Mouse (Mus musculus) heart, postnatal 0 days (tissue): ENCODE results near the gene Hist1h2ae. TPM values are rescaled to one million over a fixed set of nuclear protein-coding genes. Genes with fewer than 3 reads are reported as not detected.
"Not testable (repeated sequence)": the region's sequence is repeated elsewhere in the genome, so short reads cannot be mapped to it uniquely, and the experiment has no call there.

Source experiments
- ATAC-seq: fragments of 200-750 bp; cut with Nextera tagmentation; 2 replicates; pipeline ENCODE4 v1.8.0; 2017; ENCODE audit warnings: low read depth, moderate number of reproducible peaks, moderate library complexity; ENCODE audit not compliant: insufficient read depth
- DNase-seq: peaks from one replicate; pipeline ENCODE4 v3.0.0-alpha.2; 2016; ENCODE audit warnings: low spot score
- H3K27ac ChIP-seq: fragments of 300-500 bp; sonication (generic); 2 replicates; pipeline ENCODE4 v1.5.1; 2014; ENCODE audit warnings: low read depth, mild to moderate bottlenecking
- H3K27me3 ChIP-seq: fragments of 300-500 bp; sonication (generic); 2 replicates; pipeline ENCODE4 v1.6.1; 2014; ENCODE audit warnings: low read length, mixed read lengths; ENCODE audit not compliant: control insufficient read depth, insufficient read depth
- H3K36me3 ChIP-seq: fragments of 300-500 bp; sonication (generic); replicated peaks from 2 replicates; pipeline ENCODE4 v1.6.1; 2014; ENCODE audit warnings: low read length, mixed read lengths; ENCODE audit not compliant: control insufficient read depth, insufficient read depth
- H3K4me1 ChIP-seq: fragments of 300-500 bp; sonication (generic); 2 replicates; pipeline ENCODE4 v1.6.1; 2014; ENCODE audit warnings: antibody characterized with exemption; ENCODE audit not compliant: control insufficient read depth, insufficient read depth
- H3K4me2 ChIP-seq: fragments of 300-500 bp; sonication (generic); 2 replicates; pipeline ENCODE4 v1.6.1; 2014; ENCODE audit warnings: low read depth, mild to moderate bottlenecking, low read length, moderate library complexity
- H3K4me3 ChIP-seq: fragments of 300-500 bp; sonication (generic); 2 replicates; pipeline ENCODE4 v1.5.1; 2014; ENCODE audit warnings: low read depth, low read length
- H3K9ac ChIP-seq: fragments of 300-500 bp; sonication (generic); replicated peaks from 2 replicates; pipeline ENCODE4 v1.6.1; 2014; ENCODE audit warnings: low read depth, low read length, mixed read lengths
- H3K9me3 ChIP-seq: fragments of 300-500 bp; sonication (generic); replicated peaks from 2 replicates; pipeline ENCODE4 v1.6.1; 2016; ENCODE audit warnings: low read length; ENCODE audit not compliant: control insufficient read depth
- CTCF ChIP-seq: IDR thresholded peaks from 2 replicates; pipeline ENCODE4 v1.5.1; 2016; ENCODE audit warnings: antibody characterized with exemption, control low read depth, low read depth
- EP300 ChIP-seq: IDR thresholded peaks from 2 replicates; pipeline ENCODE4 v1.6.1; 2016; ENCODE audit warnings: antibody characterized with exemption, low read depth
- WGBS: fragments of 180-500 bp; shearing (Covaris S2); extraction: QIAGEN DNeasy Blood & Tissue Kit; methylation state at CpG from one replicate; pipeline ENCODE4 v1.1.7; 2014; 5-methylcytosine and 5-hydroxymethylcytosine counted together
- polyA plus RNA-seq: library from polyadenylated mRNA; unstranded; fragments of >200 nt; fragmentation: Nextera tagmentation; extraction: Ambion mirVana; gene quantifications from 2 replicates; pipeline ENCODE4 v1.2.1, GENCODE M21; 2015
- total RNA-seq: library from RNA; depleted of rRNA; stranded (reverse); fragments of >200 nt; gene quantifications from 2 replicates; pipeline ENCODE4 v1.2.3, GENCODE M21; 2014; ENCODE audit warnings: low replicate concordance

The Hist1h2ae gene
- total and polyA plus RNA-seq, 2 experiments from 2014 or later = 12.1 to 171 TPM

GRCm38 (mm10) chr13:23534368-23535131 lies 36.5 kb downstream of the Hist1h2ae start:
- ATAC-seq = no peak
- no peak for DNase-seq
- H3K27me3 ChIP-seq = no peaks in the 10 kb centered on the region
- 1% methylated on average over 15 of the region's 15 CpGs for WGBS
- H3K4me2 ChIP-seq = peak overlapping the region; percentile 79
- no peak for TF ChIP-seq CTCF
- TF ChIP-seq EP300 = no peak
- peak overlapping the region; percentile 60 for H3K4me3 ChIP-seq
- H3K9ac ChIP-seq = peak overlapping the region; percentile 59; the same call in 1 of the 2 replicates
- no peaks in the 10 kb centered on the region for H3K36me3 ChIP-seq
- H3K27ac ChIP-seq = peak overlapping the region; percentile 100
- H3K9me3 ChIP-seq = no peaks in the 10 kb centered on the region
- H3K4me1 ChIP-seq = peaks cover 12% of the 10 kb centered on the region

DNA sequence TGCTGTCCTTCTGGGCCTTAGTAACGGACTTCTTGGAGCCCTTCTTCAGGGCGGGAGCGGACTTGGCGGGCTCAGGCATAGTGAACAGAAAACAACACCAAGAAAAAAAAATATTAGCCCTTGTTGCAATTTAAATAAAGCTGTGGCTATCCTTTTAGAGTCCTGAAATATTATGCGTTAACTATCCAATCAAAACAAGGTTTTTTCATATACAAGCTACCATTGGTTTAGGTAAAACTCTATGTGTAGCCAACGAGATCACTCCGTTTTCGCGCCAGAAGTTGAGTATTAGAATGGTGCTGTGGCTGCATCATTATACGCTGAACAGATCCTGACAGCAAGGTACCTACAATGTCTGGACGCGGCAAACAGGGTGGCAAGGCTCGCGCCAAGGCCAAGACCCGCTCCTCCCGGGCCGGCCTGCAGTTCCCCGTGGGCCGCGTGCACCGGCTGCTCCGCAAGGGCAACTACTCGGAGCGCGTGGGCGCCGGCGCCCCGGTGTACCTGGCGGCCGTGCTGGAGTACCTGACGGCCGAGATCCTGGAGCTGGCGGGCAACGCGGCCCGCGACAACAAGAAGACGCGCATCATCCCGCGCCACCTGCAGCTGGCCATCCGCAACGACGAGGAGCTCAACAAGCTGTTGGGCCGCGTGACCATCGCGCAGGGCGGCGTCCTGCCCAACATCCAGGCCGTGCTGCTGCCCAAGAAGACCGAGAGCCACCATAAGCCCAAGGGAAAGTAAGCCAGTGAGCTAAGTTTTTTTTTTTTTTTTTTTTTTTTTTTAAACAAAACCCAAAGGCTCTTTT lies 37.3 kb downstream of the Hist1h2ae start, which contains the start of gene Hist1h2af:
Hist1h2af (plus strand) TSS at position 347 of the 808 bp plus-strand sequence.
- H3K9me3 ChIP-seq, H3K27me3 ChIP-seq, H3K36me3 ChIP-seq: not testable (repeated sequence)
- H3K4me2 ChIP-seq = peak within 1 kb of the TSS; percentile 79
- H3K4me1 ChIP-seq = peaks cover 17% of the 10 kb centered on the region
- H3K9ac ChIP-seq = peak within 1 kb of the TSS; percentile 59; the same call in 1 of the 2 replicates
- DNase-seq (peak; percentile 86), ATAC-seq (peak; percentile 8; the same call in 1 of the 2 replicates)
- under 1% methylated on average over 25 of the region's 53 CpGs for WGBS
- H3K27ac ChIP-seq = peak within 1 kb of the TSS; percentile 100
- H3K4me3 ChIP-seq = peak within 1 kb of the TSS; percentile 60

DNA sequence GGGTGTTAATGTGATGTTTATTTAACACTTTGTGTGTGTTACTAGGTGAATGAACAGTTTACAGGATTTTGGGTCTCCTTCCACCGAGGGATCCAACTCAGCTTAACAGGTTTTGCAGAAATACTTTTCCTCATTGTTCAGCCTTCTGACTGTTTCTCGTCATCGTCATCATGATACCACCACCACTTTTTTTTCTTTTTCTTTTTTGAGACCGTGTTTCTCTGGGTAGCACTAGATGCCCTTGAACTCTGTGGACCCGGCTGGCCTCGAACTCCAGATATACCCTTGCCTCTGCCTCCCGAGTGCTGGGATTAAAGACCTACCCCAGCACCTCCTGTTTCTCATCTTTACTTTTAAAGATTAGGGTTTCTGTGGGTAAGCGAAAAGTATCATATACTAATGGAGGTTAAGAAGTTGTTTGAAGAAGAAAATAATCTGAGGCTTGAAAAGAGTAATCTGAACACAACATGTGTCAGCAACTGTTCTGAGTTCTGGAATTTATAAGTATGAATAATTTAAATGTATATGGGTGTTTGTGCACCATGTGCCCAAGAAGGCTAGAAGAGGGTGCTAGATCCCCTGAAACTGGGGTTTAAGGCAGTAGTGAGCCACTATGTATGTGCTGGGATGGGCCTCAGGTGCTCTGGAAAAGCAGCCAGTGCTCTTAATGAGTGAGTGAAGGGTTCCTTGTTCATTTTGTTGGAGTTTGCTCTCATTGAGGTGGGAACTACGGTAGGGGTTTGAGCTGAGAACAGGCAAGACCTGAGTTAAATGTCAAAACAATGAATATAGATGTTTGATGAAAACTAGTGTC lies 38.6 kb downstream of the Hist1h2ae start:
- H3K9me3 ChIP-seq = no peaks in the 10 kb centered on the region
- no peak for ATAC-seq
- H3K4me2 ChIP-seq = peak overlapping the region; percentile 79
- peak overlapping the region; percentile 87; the same call in 1 of the 2 replicates for H3K9ac ChIP-seq
- H3K4me3 ChIP-seq = peak overlapping the region; percentile 63
- no peaks in the 10 kb centered on the region for H3K27me3 ChIP-seq
- peaks cover 20% of the 10 kb centered on the region for H3K4me1 ChIP-seq
- no peaks in the 10 kb centered on the region for H3K36me3 ChIP-seq
- no peak for DNase-seq
- peak overlapping the region; percentile 100 for H3K27ac ChIP-seq
- TF ChIP-seq EP300 (no peak), CTCF (no peak)
- WGBS = 23% methylated on average over 9 of the region's 9 CpGs

GRCm38 (mm10) chr13:23530901-23531875 lies 39.8 kb downstream of the Hist1h2ae start, which contains the start of gene Hist1h4h:
Hist1h4h (plus strand) TSS chr13:23531050.
- Histone ChIP-seq H3K27me3 (no peaks in the 10 kb centered on the region), H3K4me1 (peaks cover 20% of the 10 kb centered on the region), H3K36me3 (no peaks in the 10 kb centered on the region), H3K27ac (peak within 1 kb of the TSS; percentile 100), H3K9ac (peak within 1 kb of the TSS; percentile 87), H3K4me2 (peak within 1 kb of the TSS; percentile 79), H3K4me3 (peak within 1 kb of the TSS; percentile 63), H3K9me3 (no peaks in the 10 kb centered on the region)
- DNase-seq = peak; percentile 96
- peak; percentile 79 for ATAC-seq
- TF ChIP-seq CTCF (no peak), EP300 (peak; percentile 87)
- WGBS = under 1% methylated on average over 55 of the region's 70 CpGs
